Mouse (Mus musculus) cerebellum, adult (tissue): ENCODE measurements at regions not wholly inside any gene's neighbourhood (a gene's known extent, or its start where the extent isn't known, plus 50 kb on each side); places are given as distances from the start of the nearest gene placed in this dataset.

Experiments
- ATAC-seq: cut with Nextera tagmentation; 2 replicates; pipeline ENCODE4 v1.9.2; 2017; ENCODE audit warnings: mild to moderate bottlenecking, moderate library complexity, mixed read lengths; ENCODE audit not compliant: insufficient number of reproducible peaks, low FRiP score, low TSS enrichment

- ATAC-seq: no peak
Observed at GRCm38 (mm10) chr2:137204274-137204850, 87.9 kb upstream of the Jag1 start.

GRCm38 (mm10) chr2:137200101-137200500 is 83.7 kb upstream of the Jag1 start:
- ATAC-seq: no peak

- no peak for ATAC-seq
Observed at GRCm38 (mm10) chr2:137192183-137192582, 75.7 kb upstream of the Jag1 start.

- ATAC-seq: no peak
Observed at GRCm38 (mm10) chr2:137169176-137169575, 52.7 kb upstream of the Jag1 start.

GRCm38 (mm10) chr2:137168626-137169025 is 52.2 kb upstream of the Jag1 start:
- ATAC-seq: no peak
